Mouse (Mus musculus) lung, embryonic 14.5 days (tissue): ENCODE measurements around the gene 1110057P08Rik. TPM values are rescaled to one million over a fixed set of nuclear protein-coding genes. Genes with fewer than 3 reads are reported as not detected.
"Not testable (repeated sequence)": the region's sequence is repeated elsewhere in the genome, so short reads cannot be mapped to it uniquely, and the experiment has no call there.

Source experiments
- ATAC-seq: fragments of 200-750 bp; cut with Nextera tagmentation; 2 replicates; pipeline ENCODE4 v1.8.0; 2017; ENCODE audit warnings: mild to moderate bottlenecking, moderate TSS enrichment, moderate library complexity; ENCODE audit not compliant: insufficient read depth
- DNase-seq: peaks from one replicate; pipeline ENCODE4 v3.0.0-alpha.2; 2015
- H3K27ac ChIP-seq: fragments of 300-500 bp; sonication (generic); 2 replicates; pipeline ENCODE4 v1.5.1; 2014; ENCODE audit warnings: low read depth, mild to moderate bottlenecking, moderate library complexity
- H3K27me3 ChIP-seq: fragments of 300-500 bp; sonication (generic); 2 replicates; pipeline ENCODE4 v1.6.1; 2014; ENCODE audit warnings: low read length, control low read depth; ENCODE audit not compliant: insufficient read depth
- H3K36me3 ChIP-seq: fragments of 300-500 bp; sonication (generic); 2 replicates; pipeline ENCODE4 v1.6.1; 2014; ENCODE audit warnings: control low read depth; ENCODE audit not compliant: insufficient read depth
- H3K4me1 ChIP-seq: fragments of 300-500 bp; sonication (generic); 2 replicates; pipeline ENCODE4 v1.6.1; 2014; ENCODE audit warnings: antibody characterized with exemption, control low read depth; ENCODE audit not compliant: insufficient read depth
- H3K4me2 ChIP-seq: fragments of 300-500 bp; sonication (generic); 2 replicates; pipeline ENCODE4 v1.6.1; 2014; ENCODE audit warnings: mild to moderate bottlenecking
- H3K4me3 ChIP-seq: fragments of 300-500 bp; sonication (generic); 2 replicates; pipeline ENCODE4 v1.5.1; 2014; ENCODE audit warnings: low read depth, low read length
- H3K9ac ChIP-seq: fragments of 300-500 bp; sonication (generic); 2 replicates; pipeline ENCODE4 v1.6.1; 2014
- H3K9me3 ChIP-seq: fragments of 300-500 bp; sonication (generic); 2 replicates; pipeline ENCODE4 v1.6.1; 2016; ENCODE audit warnings: low read depth, low read length, control low read depth
- CTCF ChIP-seq: IDR thresholded peaks from 2 replicates; pipeline ENCODE4 v1.5.1; 2016; ENCODE audit warnings: antibody characterized with exemption, low read depth
- WGBS: fragments of 180-500 bp; shearing (Covaris S2); extraction: QIAGEN DNeasy Blood & Tissue Kit; methylation state at CpG from one replicate; pipeline ENCODE4 v1.1.7; 2014; 5-methylcytosine and 5-hydroxymethylcytosine counted together
- polyA plus RNA-seq: library from polyadenylated mRNA; unstranded; fragments of >200 nt; fragmentation: Nextera tagmentation; extraction: Ambion mirVana; gene quantifications from 2 replicates; pipeline ENCODE4 v1.2.1, GENCODE M21; 2014

The 1110057P08Rik gene
- polyA plus RNA-seq = not detected in 2 replicates

DNA sequence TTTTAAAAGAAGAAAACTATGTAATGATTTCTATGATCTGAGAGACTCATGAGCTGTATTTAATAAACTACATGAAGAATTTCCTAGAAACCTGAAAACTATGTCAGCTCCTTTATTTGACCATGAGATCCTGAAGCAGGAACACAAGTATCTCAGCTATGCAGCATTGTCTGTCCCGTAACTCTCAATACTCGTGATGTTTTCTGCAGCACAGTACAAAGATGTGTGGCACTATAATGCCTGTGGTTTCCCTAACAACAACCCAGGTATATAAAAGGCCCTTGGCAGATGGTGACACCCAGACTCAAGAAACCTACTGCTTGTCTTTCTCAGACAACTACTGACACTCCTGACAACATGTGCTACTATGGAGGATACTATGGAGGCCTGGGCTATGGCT lies at the start of gene 1110057P08Rik:
Gene 1110057P08Rik, plus strand, starts transcription at position 301 of the 400 bp plus-strand sequence.
- no peak within 1 kb of the TSS for H3K4me2 ChIP-seq
- no peak within 1 kb of the TSS for H3K27ac ChIP-seq
- H3K4me1 ChIP-seq = no peaks in the 10 kb centered on the region
- H3K9ac ChIP-seq = no peak within 1 kb of the TSS
- WGBS = 71% methylated on average over 2 of the region's 2 CpGs
- TF ChIP-seq CTCF = no peak
- no peaks in the 10 kb centered on the region for H3K27me3 ChIP-seq
- DNase-seq (no peak), ATAC-seq (no peak)
- H3K9me3 ChIP-seq = no peaks in the 10 kb centered on the region
- no peak within 1 kb of the TSS for H3K4me3 ChIP-seq
- H3K36me3 ChIP-seq = no peaks in the 10 kb centered on the region

DNA sequence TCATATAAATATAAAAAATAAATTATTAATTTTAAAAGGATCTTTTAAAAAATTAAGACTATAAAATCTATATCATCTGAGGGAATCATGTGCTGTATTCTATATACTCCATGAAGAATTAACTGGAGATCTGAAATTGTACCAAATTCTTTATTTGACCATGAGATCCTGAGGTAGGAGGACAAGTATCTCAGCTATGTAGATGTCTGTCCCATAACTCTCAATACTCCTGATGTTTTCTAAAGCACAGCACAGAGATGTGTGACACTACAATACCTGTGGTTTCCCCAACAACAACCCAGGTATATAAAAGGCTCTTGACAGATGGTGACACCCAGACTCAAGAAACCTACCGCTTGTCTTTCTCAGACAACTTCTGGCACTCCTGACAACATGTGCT lies 34.0 kb upstream of the 1110057P08Rik start, which contains the start of gene Gm6358:
Gene Gm6358, plus strand, starts transcription at position 301 of the 400 bp plus-strand sequence.
- H3K27ac ChIP-seq = no peak within 1 kb of the TSS
- H3K4me3 ChIP-seq = no peak within 1 kb of the TSS
- no peak within 1 kb of the TSS for H3K9ac ChIP-seq
- H3K36me3 ChIP-seq = no peaks in the 10 kb centered on the region
- 92% methylated on average over 1 of the region's 1 CpGs for WGBS
- no peak for DNase-seq
- H3K9me3 ChIP-seq = no peaks in the 10 kb centered on the region
- no peak for TF ChIP-seq CTCF
- no peaks in the 10 kb centered on the region for H3K27me3 ChIP-seq
- no peak within 1 kb of the TSS for H3K4me2 ChIP-seq
- no peaks in the 10 kb centered on the region for H3K4me1 ChIP-seq
- ATAC-seq = no peak

DNA sequence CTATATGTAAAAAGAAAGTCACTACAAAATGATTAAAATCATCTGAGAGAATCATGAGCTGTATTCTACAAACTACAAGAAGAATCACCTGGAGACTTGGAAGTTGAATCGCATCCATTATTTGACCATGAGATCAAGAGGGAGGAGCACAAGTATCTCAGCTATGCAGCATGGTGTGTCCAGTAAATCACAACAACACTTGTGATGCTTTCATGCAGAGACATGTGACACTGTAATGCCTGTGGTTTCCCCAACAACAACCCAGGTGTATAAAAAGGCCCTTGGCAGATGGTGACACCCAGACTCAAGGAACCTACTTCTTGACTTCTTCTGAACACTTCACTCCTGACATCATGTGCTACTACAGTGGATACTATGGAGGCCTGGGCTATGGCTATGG lies 23.7 kb upstream of the 1110057P08Rik start, which contains the start of gene Gm10061:
Gene Gm10061, plus strand, starts transcription at position 301 of the 400 bp plus-strand sequence.
- DNase-seq (no peak), ATAC-seq (no peak)
- Histone ChIP-seq H3K9ac (no peak within 1 kb of the TSS), H3K4me2 (no peak within 1 kb of the TSS), H3K9me3 (no peaks in the 10 kb centered on the region), H3K27ac (no peak within 1 kb of the TSS), H3K4me1 (no peaks in the 10 kb centered on the region), H3K4me3 (no peak within 1 kb of the TSS), H3K36me3 (no peaks in the 10 kb centered on the region), H3K27me3 (no peaks in the 10 kb centered on the region)
- 90% methylated on average over 1 of the region's 1 CpGs for WGBS
- TF ChIP-seq CTCF = no peak

DNA sequence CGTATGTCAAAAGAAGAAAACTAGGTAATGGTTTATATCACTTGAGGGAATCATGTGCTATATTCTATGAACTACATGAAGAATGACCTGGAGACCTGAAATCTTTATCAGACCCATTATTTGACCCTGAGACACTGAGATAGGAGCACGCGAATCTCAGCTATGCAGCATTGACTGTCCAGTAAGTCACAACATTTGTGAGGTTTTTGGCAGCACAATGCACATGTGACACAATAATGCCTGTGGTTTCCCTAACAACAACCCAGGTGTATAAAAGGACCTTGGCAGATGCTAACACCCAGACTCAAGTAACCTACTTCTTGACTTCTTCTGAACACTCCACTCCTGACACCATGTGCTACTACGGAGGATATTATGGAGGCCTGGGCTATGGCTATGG lies 16.9 kb upstream of the 1110057P08Rik start, which contains the start of gene Gm9789:
Gene Gm9789, plus strand, starts transcription at position 301 of the 400 bp plus-strand sequence.
- H3K4me2 ChIP-seq = no peak within 1 kb of the TSS
- no peak within 1 kb of the TSS for H3K27ac ChIP-seq
- TF ChIP-seq CTCF = no peak
- no peaks in the 10 kb centered on the region for H3K27me3 ChIP-seq
- no peak for DNase-seq
- no peaks in the 10 kb centered on the region for H3K4me1 ChIP-seq
- H3K9ac ChIP-seq = no peak within 1 kb of the TSS
- no peaks in the 10 kb centered on the region for H3K36me3 ChIP-seq
- H3K4me3 ChIP-seq = no peak within 1 kb of the TSS
- no peak for ATAC-seq
- WGBS = 83% methylated on average over 4 of the region's 4 CpGs
- H3K9me3 ChIP-seq = no peaks in the 10 kb centered on the region

DNA sequence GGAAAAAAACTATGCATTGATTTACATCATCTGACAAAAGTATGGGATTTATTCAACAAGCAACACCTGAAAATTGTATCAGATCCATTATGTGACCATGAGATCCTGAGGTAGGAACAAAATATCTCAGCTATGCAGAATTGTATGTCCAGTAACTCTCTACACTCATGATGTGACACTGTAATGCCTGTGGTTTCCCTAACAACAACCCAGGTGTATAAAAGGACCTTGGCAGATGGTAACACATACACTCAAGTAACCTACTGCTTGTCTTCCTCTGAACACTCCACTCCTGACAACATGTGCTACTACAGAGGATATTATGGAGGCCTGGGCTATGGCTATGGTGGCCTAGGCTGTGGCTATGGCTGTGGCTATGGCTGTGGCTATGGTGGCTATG lies 5.3 kb upstream of the 1110057P08Rik start, which contains the start of gene Gm7735:
Gene Gm7735, plus strand, starts transcription at position 301 of the 400 bp plus-strand sequence.
- H3K9me3 ChIP-seq, H3K4me1 ChIP-seq, H3K4me3 ChIP-seq, H3K4me2 ChIP-seq, H3K9ac ChIP-seq, DNase-seq, ATAC-seq, H3K27me3 ChIP-seq, H3K36me3 ChIP-seq, H3K27ac ChIP-seq: not testable (repeated sequence)

DNA sequence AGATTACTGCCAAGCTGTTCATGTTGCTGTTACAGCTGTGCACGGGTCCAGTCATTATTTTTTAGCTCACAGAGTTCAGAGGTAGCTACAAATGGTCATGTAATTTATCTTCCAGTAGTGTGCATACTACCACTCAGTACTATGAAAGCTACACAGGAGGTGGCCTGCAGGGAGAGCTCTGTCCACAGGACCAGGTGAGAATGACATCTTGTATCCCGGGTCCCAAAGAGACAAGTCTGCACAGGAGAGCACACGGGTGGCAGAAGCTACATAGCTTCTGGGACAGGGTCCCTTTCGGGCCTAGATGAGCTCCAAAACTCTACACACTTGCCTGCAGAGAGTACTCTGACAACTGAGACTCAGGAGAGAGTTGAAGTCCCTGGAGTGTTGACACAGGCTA lies 14.1 kb downstream of the 1110057P08Rik start:
- Histone ChIP-seq H3K27ac (no peak overlapping the region), H3K4me3 (no peak overlapping the region), H3K27me3 (no peaks in the 10 kb centered on the region), H3K9me3 (no peaks in the 10 kb centered on the region), H3K9ac (no peak overlapping the region), H3K4me2 (no peak overlapping the region), H3K4me1 (no peaks in the 10 kb centered on the region), H3K36me3 (no peaks in the 10 kb centered on the region)
- no peak for ATAC-seq
- 81% methylated on average over 4 of the region's 4 CpGs for WGBS
- no peak for TF ChIP-seq CTCF
- no peak for DNase-seq

DNA sequence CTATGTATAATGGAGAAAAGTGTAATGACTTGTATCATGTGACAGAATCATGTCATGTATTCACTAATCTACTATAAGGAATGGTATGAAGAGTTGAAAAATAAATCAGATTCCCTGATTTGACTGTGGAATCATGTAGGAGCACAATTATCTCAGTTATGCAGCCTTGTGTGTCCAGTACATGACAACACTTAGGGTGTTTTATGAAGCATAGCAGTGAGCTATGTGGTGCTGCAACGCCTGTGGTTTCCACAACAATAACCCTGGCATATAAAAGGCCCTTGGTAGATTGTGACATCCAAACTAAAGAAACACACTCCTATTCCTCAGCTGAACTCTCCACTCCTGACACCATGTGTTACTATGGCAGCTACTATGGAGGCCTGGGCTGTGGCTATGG lies 31.0 kb downstream of the 1110057P08Rik start, which contains the start of gene Krtap20-2:
Gene Krtap20-2, plus strand, starts transcription at position 301 of the 400 bp plus-strand sequence.
- Histone ChIP-seq H3K4me1 (no peaks in the 10 kb centered on the region), H3K4me3 (no peak within 1 kb of the TSS), H3K36me3 (no peaks in the 10 kb centered on the region), H3K9ac (no peak within 1 kb of the TSS), H3K9me3 (no peaks in the 10 kb centered on the region), H3K27me3 (no peaks in the 10 kb centered on the region), H3K27ac (no peak within 1 kb of the TSS), H3K4me2 (no peak within 1 kb of the TSS)
- no peak for DNase-seq
- no peak for ATAC-seq
- TF ChIP-seq CTCF = no peak
- 50% methylated on average over 1 of the region's 1 CpGs for WGBS

Other genes starting within 250 kb of the 1110057P08Rik start
- gene Krtap19-9b, start 242.5 kb upstream of the 1110057P08Rik start, polyA plus RNA-seq = not detected in 2 replicates
- gene Krtap16-3, start 211.9 kb upstream of the 1110057P08Rik start, polyA plus RNA-seq = not detected in 2 replicates
- not detected in 2 replicates for gene Krtap22-2, start 164.0 kb upstream of the 1110057P08Rik start, polyA plus RNA-seq
- not detected in 2 replicates for gene Gm10229, start 159.5 kb upstream of the 1110057P08Rik start, polyA plus RNA-seq
- not detected in 2 replicates for gene Krtap6-1, start 143.0 kb upstream of the 1110057P08Rik start, polyA plus RNA-seq
- gene Gm10228, start 133.3 kb upstream of the 1110057P08Rik start, polyA plus RNA-seq = not detected in 2 replicates
- gene Krtap6-5, start 126.9 kb upstream of the 1110057P08Rik start, polyA plus RNA-seq = not detected in 2 replicates
- not detected in 2 replicates for gene 1110025L11Rik, start 110.7 kb upstream of the 1110057P08Rik start, polyA plus RNA-seq
- gene Krtap6-3, start 90.7 kb upstream of the 1110057P08Rik start, polyA plus RNA-seq = not detected in 2 replicates
- not detected in 2 replicates for gene Gm6358, start 33.9 kb upstream of the 1110057P08Rik start, polyA plus RNA-seq
- gene Gm10061, start 23.6 kb upstream of the 1110057P08Rik start, polyA plus RNA-seq = not detected in 2 replicates
- gene Gm9789, start 16.8 kb upstream of the 1110057P08Rik start, polyA plus RNA-seq = not detected in 2 replicates
- gene Gm7735, start 5.2 kb upstream of the 1110057P08Rik start, polyA plus RNA-seq = not detected in 2 replicates
- not detected in 2 replicates for gene Krtap20-2, start 31.1 kb downstream of the 1110057P08Rik start, polyA plus RNA-seq
- gene Krtap21-1, start 229.1 kb downstream of the 1110057P08Rik start, polyA plus RNA-seq = not detected in 2 replicates
- gene Krtap6-2, start 245.4 kb downstream of the 1110057P08Rik start, polyA plus RNA-seq = not detected in 2 replicates